Mouse (Mus musculus) heart, embryonic 13.5 days (tissue): ENCODE data around the gene Ypel3. TPM values are rescaled to one million over a fixed set of nuclear protein-coding genes. Genes with fewer than 3 reads are reported as not detected.

ENCODE experiments used
- ATAC-seq: fragments of 200-750 bp; cut with Nextera tagmentation; 2 replicates; pipeline ENCODE4 v1.8.0; 2017; ENCODE audit warnings: moderate TSS enrichment; ENCODE audit not compliant: insufficient number of reproducible peaks, low FRiP score, low TSS enrichment; ENCODE audit errors: extremely low read depth
- H3K27ac ChIP-seq: fragments of 300-500 bp; sonication (generic); replicated peaks from 2 replicates; pipeline ENCODE4 v1.5.1; 2015; ENCODE audit warnings: moderate library complexity, mild to moderate bottlenecking, inconsistent platforms
- H3K27me3 ChIP-seq: fragments of 300-500 bp; sonication (generic); replicated peaks from 2 replicates; pipeline ENCODE4 v1.6.1; 2015; ENCODE audit warnings: mild to moderate bottlenecking, inconsistent platforms
- H3K36me3 ChIP-seq: fragments of 300-500 bp; sonication (generic); 2 replicates; pipeline ENCODE4 v1.6.1; 2015; ENCODE audit warnings: mild to moderate bottlenecking, inconsistent platforms
- H3K4me1 ChIP-seq: fragments of 300-500 bp; sonication (generic); 2 replicates; pipeline ENCODE4 v1.6.1; 2015; ENCODE audit warnings: inconsistent platforms
- H3K4me2 ChIP-seq: fragments of 300-500 bp; sonication (generic); 2 replicates; pipeline ENCODE4 v1.6.1; 2015; ENCODE audit warnings: inconsistent platforms, mild to moderate bottlenecking, moderate library complexity
- H3K4me3 ChIP-seq: fragments of 300-500 bp; sonication (generic); 2 replicates; pipeline ENCODE4 v1.5.1; 2015; ENCODE audit warnings: moderate library complexity, mild to moderate bottlenecking, inconsistent platforms
- H3K9ac ChIP-seq: fragments of 300-500 bp; sonication (generic); 2 replicates; pipeline ENCODE4 v1.6.1; 2015; ENCODE audit warnings: inconsistent platforms, mild to moderate bottlenecking, moderate library complexity
- H3K9me3 ChIP-seq: fragments of 300-500 bp; sonication (generic); 2 replicates; pipeline ENCODE4 v1.6.1; 2016; ENCODE audit warnings: inconsistent platforms
- WGBS: fragments of 180-500 bp; shearing (Covaris S2); methylation state at CpG from one replicate; pipeline ENCODE4 v1.1.7; 2015; ENCODE audit warnings: mixed read lengths; 5-methylcytosine and 5-hydroxymethylcytosine counted together
- polyA plus RNA-seq: library from polyadenylated mRNA; unstranded; fragments of >200 nt; fragmentation: Nextera tagmentation; extraction: Ambion mirVana; gene quantifications from 2 replicates; pipeline ENCODE4 v1.2.1, GENCODE M21; 2015

Ypel3 gene
- polyA plus RNA-seq, 1 experiment from 2014 or later, result 86.2 TPM

DNA sequence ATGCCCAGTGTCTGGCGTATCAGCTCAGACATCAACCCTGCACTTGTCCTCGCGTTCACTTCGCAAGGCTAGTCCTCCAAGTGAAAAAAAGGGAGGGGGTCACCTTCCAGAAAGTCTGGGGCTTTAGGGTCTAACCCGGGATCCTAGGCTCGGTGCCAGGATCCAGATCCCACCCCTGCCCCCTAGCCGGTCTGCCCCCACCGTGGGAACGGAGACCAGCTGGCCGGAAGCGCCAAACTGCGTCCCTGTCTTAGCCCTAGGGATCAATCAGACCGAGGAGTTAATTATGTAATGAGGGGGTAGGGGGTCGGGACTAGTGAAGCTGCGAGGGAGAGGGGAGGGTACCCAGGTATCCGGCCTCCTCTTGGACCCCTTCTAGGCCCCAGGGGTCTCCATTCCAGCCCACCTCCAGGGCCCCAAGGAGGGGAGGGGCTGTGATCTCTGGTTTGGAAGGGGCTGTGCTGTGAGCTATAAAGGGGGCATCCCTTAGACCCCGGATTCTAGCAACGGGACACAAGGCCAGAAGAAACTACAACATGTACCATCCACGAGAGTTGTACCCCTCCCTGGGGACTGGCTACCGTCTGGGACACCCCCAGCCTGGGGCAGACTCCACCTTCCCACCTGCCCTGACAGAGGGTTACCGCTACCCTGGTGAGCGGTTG lies 4.3 kb downstream of the Ypel3 start, which contains the start of gene Tbx6:
Gene Tbx6, plus strand, starts transcription at position 513 of the 665 bp plus-strand sequence.
- WGBS, result 8% methylated on average over 22 of the region's 22 CpGs
- H3K9ac ChIP-seq, result peak within 1 kb of the TSS; percentile 82
- peak within 1 kb of the TSS; percentile 87 for H3K4me2 ChIP-seq
- H3K27ac ChIP-seq, result peak within 1 kb of the TSS; percentile 4; the same call in 1 of the 2 replicates
- no peaks in the 10 kb centered on the region for H3K27me3 ChIP-seq
- no peak for ATAC-seq
- peaks cover 35% of the 10 kb centered on the region for H3K36me3 ChIP-seq
- peaks cover 46% of the 10 kb centered on the region for H3K4me1 ChIP-seq
- no peaks in the 10 kb centered on the region for H3K9me3 ChIP-seq
- H3K4me3 ChIP-seq, result peak within 1 kb of the TSS; percentile 55

DNA sequence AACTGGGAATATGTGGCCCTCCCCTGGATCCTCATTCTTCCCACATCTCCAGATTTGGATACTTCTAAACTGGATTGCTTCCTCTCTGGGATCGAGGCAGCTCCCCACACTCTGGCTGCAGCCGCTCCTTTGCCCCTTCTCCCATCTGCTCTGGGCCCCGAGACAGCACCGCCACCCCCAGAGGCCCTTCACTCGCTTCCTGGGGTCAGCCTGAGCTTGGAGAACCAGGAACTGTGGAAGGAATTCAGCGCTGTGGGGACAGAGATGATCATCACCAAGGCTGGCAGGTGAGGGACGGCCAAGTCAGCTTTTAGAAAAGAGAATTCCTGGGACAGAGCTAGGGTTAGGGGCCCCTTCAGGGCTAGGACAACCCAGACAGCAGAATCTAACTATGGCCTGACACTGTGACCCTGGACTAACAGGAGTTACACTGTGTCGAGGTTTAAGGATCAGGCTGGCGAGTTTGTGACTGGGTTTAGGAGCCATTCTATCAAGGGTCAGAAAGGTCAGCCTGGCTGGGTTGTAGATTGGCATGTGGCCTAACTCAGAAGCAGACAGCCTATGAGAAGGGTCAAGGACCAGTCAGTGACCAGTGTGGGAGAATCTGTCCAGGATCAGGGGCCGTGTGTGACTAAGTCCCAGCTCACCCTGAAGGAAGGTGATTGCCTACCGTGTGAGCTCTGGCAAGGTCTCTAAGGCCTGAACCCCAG lies 5.1 kb downstream of the Ypel3 start:
- Histone ChIP-seq H3K36me3 (peaks cover 42% of the 10 kb centered on the region), H3K27me3 (no peaks in the 10 kb centered on the region), H3K4me3 (peak overlapping the region; percentile 55), H3K9me3 (no peaks in the 10 kb centered on the region), H3K27ac (peak overlapping the region; percentile 4; the same call in 1 of the 2 replicates), H3K4me1 (peaks cover 42% of the 10 kb centered on the region), H3K4me2 (peak overlapping the region; percentile 87), H3K9ac (peak overlapping the region; percentile 82)
- WGBS, result 37% methylated on average over 11 of the region's 11 CpGs
- ATAC-seq, result no peak

DNA sequence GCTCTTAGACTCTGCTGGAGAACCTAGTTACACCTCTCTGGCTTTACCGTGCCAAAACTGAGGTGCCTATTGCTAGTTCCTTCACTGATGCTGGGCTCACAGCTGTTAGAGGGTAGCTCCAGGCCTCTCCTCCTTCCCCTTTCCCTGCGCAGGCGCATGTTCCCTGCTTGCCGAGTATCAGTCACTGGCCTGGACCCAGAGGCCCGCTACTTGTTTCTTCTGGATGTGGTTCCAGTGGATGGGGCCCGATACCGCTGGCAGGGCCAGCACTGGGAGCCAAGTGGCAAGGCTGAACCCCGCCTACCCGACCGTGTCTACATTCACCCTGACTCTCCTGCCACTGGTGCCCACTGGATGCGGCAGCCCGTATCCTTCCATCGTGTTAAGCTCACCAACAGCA lies 5.9 kb downstream of the Ypel3 start:
- H3K36me3 ChIP-seq, result peaks cover 51% of the 10 kb centered on the region
- WGBS, result 81% methylated on average over 13 of the region's 13 CpGs
- H3K9ac ChIP-seq, result no peak overlapping the region
- no peak overlapping the region for H3K4me2 ChIP-seq
- no peak overlapping the region for H3K4me3 ChIP-seq
- ATAC-seq, result no peak
- peaks cover 34% of the 10 kb centered on the region for H3K4me1 ChIP-seq
- no peak overlapping the region for H3K27ac ChIP-seq
- no peaks in the 10 kb centered on the region for H3K9me3 ChIP-seq
- H3K27me3 ChIP-seq, result no peaks in the 10 kb centered on the region

DNA sequence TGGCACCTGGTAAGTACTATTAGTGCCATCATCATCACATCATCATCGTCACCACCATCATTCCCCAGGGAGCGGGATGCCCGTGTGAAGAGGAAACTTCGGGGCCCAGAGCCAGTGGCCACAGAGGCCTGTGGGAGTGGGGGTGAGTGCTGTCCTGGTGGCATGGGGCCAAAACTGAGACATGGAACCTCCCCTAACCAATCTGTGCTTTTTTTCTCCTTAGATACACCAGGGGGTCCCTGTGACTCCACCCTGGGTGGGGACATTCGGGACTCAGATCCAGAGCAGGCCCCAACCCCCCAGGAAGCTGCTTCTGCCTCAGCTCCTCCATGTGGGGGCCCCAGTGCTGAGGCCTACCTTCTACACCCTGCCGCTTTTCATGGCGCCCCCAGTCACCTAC lies 7.7 kb downstream of the Ypel3 start:
- Histone ChIP-seq H3K36me3 (peaks cover 61% of the 10 kb centered on the region), H3K4me1 (peaks cover 23% of the 10 kb centered on the region), H3K27me3 (no peaks in the 10 kb centered on the region), H3K27ac (no peak overlapping the region), H3K4me2 (no peak overlapping the region), H3K9me3 (no peaks in the 10 kb centered on the region), H3K9ac (no peak overlapping the region), H3K4me3 (no peak overlapping the region)
- no peak for ATAC-seq
- WGBS, result 65% methylated on average over 7 of the region's 7 CpGs

DNA sequence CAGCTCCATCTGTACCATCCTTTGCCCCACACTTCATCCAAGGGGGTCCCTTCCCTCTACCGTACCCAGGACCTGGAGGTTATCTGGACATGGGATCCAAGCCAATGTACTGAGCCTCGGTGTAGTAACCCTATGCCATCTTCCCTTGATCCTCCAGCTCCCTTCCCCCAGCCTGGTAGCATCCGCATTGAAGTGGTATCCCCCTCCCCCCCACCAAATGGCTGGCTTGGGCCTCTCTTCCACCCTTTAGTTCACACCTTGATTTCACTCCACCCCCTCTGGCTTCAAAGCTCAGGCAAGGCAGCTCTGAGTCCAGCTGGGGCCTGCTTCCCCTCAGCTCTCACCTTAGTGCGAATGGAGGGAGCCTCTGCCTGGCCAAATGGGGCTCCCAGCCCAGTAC lies 8.3 kb downstream of the Ypel3 start:
- Histone ChIP-seq H3K4me2 (no peak overlapping the region), H3K27ac (no peak overlapping the region), H3K9me3 (no peaks in the 10 kb centered on the region), H3K4me1 (peaks cover 23% of the 10 kb centered on the region), H3K4me3 (no peak overlapping the region), H3K27me3 (no peaks in the 10 kb centered on the region), H3K36me3 (peaks cover 67% of the 10 kb centered on the region), H3K9ac (0 out of 2 replicates have a peak overlapping the region, but pooled peaks have one; percentile 10)
- ATAC-seq, result no peak
- 58% methylated on average over 4 of the region's 4 CpGs for WGBS

DNA sequence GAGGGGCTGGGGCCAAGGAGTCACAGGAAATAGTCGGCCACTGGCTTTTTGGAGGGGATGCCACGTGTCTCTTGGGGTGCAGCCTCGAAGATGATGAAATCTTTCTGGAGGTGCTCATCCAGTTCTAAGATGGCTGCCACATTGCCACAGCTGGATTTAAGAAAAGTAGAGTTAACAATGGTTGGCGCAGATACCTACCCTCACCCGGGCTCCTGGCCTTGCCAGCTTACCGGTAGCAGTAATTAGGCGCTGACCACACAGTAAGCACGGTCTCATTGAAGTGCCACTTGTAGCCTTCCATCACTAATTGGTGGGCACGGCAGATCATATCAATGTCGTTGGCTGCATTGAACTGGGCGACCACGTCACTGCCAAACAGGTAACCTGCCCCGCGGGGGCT lies 9.4 kb downstream of the Ypel3 start:
- Histone ChIP-seq H3K4me1 (peaks cover 26% of the 10 kb centered on the region), H3K9me3 (no peaks in the 10 kb centered on the region), H3K27me3 (no peaks in the 10 kb centered on the region), H3K4me3 (no peak overlapping the region), H3K36me3 (peaks cover 71% of the 10 kb centered on the region), H3K9ac (no peak overlapping the region), H3K4me2 (no peak overlapping the region), H3K27ac (no peak overlapping the region)
- ATAC-seq, result no peak
- WGBS, result 91% methylated on average over 14 of the region's 14 CpGs

DNA sequence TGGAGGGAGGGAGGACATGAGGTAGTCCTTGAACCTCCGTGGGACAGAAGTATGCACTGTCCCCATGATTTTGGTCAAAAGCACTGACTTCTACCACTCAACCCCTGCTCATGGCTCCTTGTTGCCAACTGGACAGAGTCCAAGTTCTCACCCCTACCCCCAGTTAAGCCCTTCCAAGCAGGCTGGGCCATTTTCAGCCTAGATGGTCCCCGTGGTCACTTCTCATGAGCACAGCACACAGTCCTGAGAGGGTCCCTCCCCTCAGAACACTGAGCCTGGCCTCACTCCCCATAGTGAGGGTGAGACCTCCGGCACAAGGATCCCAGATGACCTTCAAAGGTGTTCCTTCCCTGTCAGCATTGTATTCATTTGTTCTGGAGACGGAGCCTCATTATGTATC lies 12.4 kb downstream of the Ypel3 start:
- Histone ChIP-seq H3K27ac (no peak overlapping the region), H3K9me3 (no peaks in the 10 kb centered on the region), H3K9ac (no peak overlapping the region), H3K4me2 (no peak overlapping the region), H3K36me3 (peaks cover 67% of the 10 kb centered on the region), H3K4me1 (peaks cover 37% of the 10 kb centered on the region), H3K27me3 (no peaks in the 10 kb centered on the region), H3K4me3 (no peak overlapping the region)
- ATAC-seq, result no peak
- 88% methylated on average over 4 of the region's 4 CpGs for WGBS

DNA sequence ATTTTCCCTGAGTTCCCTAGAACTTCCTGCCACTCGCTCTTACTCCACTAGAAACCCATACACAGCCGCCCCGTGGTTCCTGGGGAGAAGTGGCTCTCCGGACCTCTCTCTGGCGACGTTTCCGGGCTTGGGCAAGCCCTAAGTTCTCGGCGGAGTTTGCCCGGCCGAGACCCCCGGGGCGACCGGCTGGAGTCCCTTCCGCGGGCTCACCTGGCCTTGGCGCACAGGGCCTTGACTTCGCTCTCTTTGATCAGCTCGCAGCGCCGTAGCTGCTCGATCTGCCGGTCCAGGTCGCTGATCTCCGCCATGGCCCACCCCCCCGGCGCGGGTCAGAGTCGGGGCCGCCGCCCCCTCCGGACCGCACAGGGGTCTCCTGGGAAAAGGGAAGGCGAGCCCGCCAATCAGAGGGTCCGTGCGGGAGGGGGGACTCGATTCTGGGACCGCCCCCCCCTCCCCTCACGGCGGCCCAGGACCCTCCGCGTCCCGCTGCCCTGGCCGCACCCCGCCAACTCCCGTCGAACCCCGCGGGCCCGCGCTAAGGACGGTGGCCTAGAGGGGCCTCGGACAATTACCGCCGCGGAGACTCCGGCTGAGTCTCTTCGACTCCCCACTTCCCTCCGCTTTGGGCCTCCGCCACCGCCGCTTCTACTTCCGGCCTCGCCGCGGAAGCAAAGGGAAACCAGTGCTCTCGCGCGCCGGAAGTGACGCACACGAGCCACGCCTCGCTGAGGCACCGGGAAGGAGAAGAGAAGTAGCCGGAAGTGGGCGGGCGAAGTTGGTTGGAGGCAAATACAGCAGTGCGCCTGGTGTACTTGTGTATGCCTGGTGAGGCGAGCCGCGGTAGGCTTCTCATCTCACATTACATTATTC lies 15.3 kb downstream of the Ypel3 start, which contains the start of gene Ppp4c:
Gene Ppp4c, minus strand, starts transcription at position 646 of the 870 bp plus-strand sequence.
- Histone ChIP-seq H3K4me1 (peaks cover 65% of the 10 kb centered on the region), H3K4me3 (peak within 1 kb of the TSS; percentile 79), H3K27ac (peak within 1 kb of the TSS; percentile 97), H3K27me3 (no peaks in the 10 kb centered on the region), H3K4me2 (peak within 1 kb of the TSS; percentile 87), H3K36me3 (peaks cover 67% of the 10 kb centered on the region), H3K9me3 (no peaks in the 10 kb centered on the region), H3K9ac (peak within 1 kb of the TSS; percentile 93)
- WGBS, result under 1% methylated on average over 82 of the region's 83 CpGs
- peak; percentile 82 for ATAC-seq

DNA sequence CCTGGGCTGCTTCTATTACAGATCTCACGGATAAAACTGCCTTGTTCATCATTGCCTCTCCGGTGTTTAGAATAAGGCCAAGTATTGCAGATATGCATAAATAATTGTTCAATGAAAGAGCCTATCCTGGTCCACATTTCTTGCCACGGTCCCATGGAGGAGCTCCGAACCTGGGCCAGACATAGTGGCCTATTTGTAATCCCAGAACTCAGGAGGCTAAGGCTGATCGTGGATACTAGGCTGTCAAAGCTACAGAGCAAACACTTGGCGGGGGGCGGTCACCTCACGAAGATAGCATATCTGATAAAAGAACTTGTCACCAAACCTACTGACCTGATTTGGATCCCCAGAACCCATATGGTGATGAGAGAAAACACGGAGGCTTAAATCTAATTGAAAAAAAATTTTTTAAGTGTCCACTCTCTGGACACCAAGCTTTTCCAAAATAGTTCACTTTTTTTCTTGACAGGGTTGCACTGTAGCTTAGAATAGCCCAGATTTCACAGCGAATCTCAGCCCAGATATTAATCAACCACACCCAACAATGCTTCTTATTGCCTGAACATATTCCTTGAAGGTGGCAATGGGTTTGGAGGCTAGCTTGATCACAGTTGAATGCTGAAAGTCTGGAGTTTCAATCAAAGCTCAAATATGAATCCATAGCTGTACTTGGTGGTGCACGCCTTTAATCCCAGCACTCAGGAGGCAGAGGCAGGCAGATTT lies 16.1 kb downstream of the Ypel3 start:
- peaks cover 67% of the 10 kb centered on the region for H3K36me3 ChIP-seq
- WGBS, result 16% methylated on average over 11 of the region's 11 CpGs
- H3K9ac ChIP-seq, result peak overlapping the region; percentile 93
- H3K27ac ChIP-seq, result peak overlapping the region; percentile 97
- H3K4me1 ChIP-seq, result peaks cover 73% of the 10 kb centered on the region
- no peak; the same call in 1 of the 2 replicates for ATAC-seq
- no peaks in the 10 kb centered on the region for H3K27me3 ChIP-seq
- peak overlapping the region; percentile 79 for H3K4me3 ChIP-seq
- H3K9me3 ChIP-seq, result no peaks in the 10 kb centered on the region
- H3K4me2 ChIP-seq, result peak overlapping the region; percentile 87

DNA sequence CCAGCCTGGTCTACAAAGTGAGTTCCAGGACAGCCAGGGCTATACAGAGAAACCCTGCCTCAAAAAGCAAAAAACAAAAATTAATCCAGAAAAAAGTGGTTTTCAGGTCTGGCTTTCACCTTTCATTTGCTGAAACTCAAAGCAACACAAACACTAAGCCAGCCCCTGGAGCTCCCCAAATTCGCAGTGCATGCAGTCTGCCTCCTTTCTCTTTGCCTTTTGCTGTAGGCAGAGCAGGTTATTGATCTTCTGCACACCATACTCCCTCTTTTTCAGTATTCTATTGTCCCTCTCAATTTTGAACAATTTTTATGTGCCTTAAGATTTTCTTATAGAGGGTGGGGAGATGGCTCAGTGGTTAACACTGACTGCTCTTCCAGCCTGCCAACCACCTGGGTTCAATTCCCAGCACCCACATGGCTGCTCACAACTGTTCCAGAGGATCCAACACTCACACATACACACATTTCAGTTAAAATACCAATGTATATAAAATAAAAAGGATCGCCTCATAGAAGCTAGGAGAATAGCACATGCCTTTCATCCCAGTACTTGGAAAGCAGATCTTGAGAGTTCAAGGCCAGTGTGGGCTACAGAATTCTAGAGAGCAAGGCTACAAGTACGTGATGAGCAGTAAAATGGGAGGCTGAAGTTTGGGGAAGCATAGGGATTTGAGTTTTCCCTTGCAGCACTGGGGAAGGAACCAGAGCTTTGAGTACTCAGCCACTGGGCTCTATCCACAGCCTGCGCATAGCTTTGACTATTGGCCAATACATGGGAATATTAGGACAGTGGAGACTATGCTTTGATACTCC lies 16.9 kb downstream of the Ypel3 start:
- ATAC-seq, result no peak
- peak overlapping the region; percentile 97 for H3K27ac ChIP-seq
- H3K9me3 ChIP-seq, result no peaks in the 10 kb centered on the region
- H3K4me3 ChIP-seq, result peak overlapping the region; percentile 79; the same call in 1 of the 2 replicates
- H3K27me3 ChIP-seq, result no peaks in the 10 kb centered on the region
- H3K4me1 ChIP-seq, result peaks cover 74% of the 10 kb centered on the region
- 0 out of 2 replicates have a peak overlapping the region, but pooled peaks have one; percentile 93 for H3K9ac ChIP-seq
- H3K4me2 ChIP-seq, result peak overlapping the region; percentile 87
- peaks cover 59% of the 10 kb centered on the region for H3K36me3 ChIP-seq
- WGBS, result 60% methylated on average over 4 of the region's 4 CpGs
